Mouse (Mus musculus): ENCODE results near the gene Bcas3. TPM values are rescaled to one million over a fixed set of nuclear protein-coding genes. Genes with fewer than 3 reads are reported as not detected.
A peak's percentile ranks its signal among the peaks of the same experiment; 100 is the strongest.

Bcas3 gene
- polyA plus RNA-seq, 1 experiment from 2014 or later, result 31.5 TPM

- WGBS, result 9% methylated on average over 18 of the region's 18 CpGs
- DNase-seq (ENCODE audit: low spot score) (no peak), ATAC-seq (replicated peaks; ENCODE audit: low FRiP score, low read depth) (no peak)
- Histone ChIP-seq H3K4me2 (ENCODE audit: low read length) (peak overlapping the region; percentile 72), H3K36me3 (ENCODE audit: insufficient read depth, low read length) (peaks cover 31% of the 10 kb centered on the region; the same call in 1 of the 2 replicates), H3K9me3 (replicated peaks; ENCODE audit: low read length) (no peaks in the 10 kb centered on the region), H3K4me1 (replicated peaks; ENCODE audit: insufficient read depth, low read length) (peaks cover 4% of the 10 kb centered on the region; the same call in 1 of the 2 replicates), H3K27me3 (ENCODE audit: insufficient read depth, low read length) (no peaks in the 10 kb centered on the region), H3K9ac (ENCODE audit: low read depth, low read length) (peak overlapping the region; percentile 85), H3K27ac (peak overlapping the region; percentile 96), H3K4me3 (replicated peaks; ENCODE audit: low read depth, low read length) (peak overlapping the region; percentile 65)
- TF ChIP-seq CTCF (IDR thresholded peaks at IDR 0.05; ENCODE audit: low read depth), result no peak
Measured at GRCm38 (mm10) chr11:85837291-85837647, 484.3 kb downstream of the Bcas3 start.

DNA sequence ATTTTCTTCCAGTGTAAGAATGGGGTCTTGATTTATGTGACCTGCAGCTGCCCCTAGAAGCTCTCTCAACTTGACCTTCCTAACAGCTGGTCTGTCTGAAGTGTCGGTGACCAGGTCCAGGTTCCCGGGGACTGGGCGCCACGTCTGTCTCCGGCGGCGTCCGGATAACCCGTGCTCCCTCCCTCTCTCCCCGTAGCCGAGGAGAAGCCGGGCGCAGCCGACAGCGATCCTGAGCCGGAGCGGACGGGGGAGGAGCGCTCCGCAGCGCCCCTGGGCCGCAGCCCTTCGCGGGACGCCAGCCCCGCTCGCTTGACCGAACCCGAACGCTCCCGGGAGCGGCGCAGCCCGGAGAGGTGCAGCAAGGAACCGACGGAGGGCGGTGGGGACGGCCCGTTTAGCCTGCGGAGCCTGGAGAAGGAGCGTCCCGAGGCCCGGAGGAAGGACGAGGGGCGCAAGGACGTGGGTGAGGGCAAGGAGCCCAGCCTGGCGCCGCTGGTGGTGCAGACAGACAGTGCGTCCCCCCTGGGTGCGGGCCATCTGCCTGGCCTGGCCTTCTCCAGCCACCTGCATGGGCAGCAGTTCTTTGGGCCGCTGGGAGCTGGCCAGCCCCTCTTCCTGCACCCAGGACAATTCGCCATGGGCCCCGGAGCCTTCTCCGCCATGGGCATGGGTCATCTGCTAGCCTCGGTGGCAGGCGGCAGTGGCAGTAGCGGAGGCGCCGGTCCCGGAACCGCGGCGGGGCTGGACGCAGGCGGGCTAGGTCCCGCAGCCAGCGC, 484.9 kb downstream of the Bcas3 start:
- Histone ChIP-seq H3K27ac (peak overlapping the region; percentile 96), H3K9me3 (replicated peaks; ENCODE audit: low read length) (no peaks in the 10 kb centered on the region), H3K9ac (ENCODE audit: low read depth, low read length) (peak overlapping the region; percentile 85), H3K4me3 (replicated peaks; ENCODE audit: low read depth, low read length) (peak overlapping the region; percentile 65), H3K4me2 (ENCODE audit: low read length) (peak overlapping the region; percentile 72), H3K4me1 (replicated peaks; ENCODE audit: insufficient read depth, low read length) (peaks cover 4% of the 10 kb centered on the region; the same call in 1 of the 2 replicates), H3K27me3 (ENCODE audit: insufficient read depth, low read length) (no peaks in the 10 kb centered on the region), H3K36me3 (ENCODE audit: insufficient read depth, low read length) (peaks cover 31% of the 10 kb centered on the region; the same call in 1 of the 2 replicates)
- 5% methylated on average over 67 of the region's 67 CpGs for WGBS
- ATAC-seq (replicated peaks; ENCODE audit: low FRiP score, low read depth) (no peak), DNase-seq (ENCODE audit: low spot score) (peak; percentile 49)
- no peak for TF ChIP-seq CTCF (IDR thresholded peaks at IDR 0.05; ENCODE audit: low read depth)

GRCm38 (mm10) chr11:85838424-85839257, 485.7 kb downstream of the Bcas3 start:
- DNase-seq (ENCODE audit: low spot score), result peak; percentile 45
- peaks cover 31% of the 10 kb centered on the region; the same call in 1 of the 2 replicates for H3K36me3 ChIP-seq (ENCODE audit: insufficient read depth, low read length)
- H3K27ac ChIP-seq, result peak overlapping the region; percentile 96

DNA sequence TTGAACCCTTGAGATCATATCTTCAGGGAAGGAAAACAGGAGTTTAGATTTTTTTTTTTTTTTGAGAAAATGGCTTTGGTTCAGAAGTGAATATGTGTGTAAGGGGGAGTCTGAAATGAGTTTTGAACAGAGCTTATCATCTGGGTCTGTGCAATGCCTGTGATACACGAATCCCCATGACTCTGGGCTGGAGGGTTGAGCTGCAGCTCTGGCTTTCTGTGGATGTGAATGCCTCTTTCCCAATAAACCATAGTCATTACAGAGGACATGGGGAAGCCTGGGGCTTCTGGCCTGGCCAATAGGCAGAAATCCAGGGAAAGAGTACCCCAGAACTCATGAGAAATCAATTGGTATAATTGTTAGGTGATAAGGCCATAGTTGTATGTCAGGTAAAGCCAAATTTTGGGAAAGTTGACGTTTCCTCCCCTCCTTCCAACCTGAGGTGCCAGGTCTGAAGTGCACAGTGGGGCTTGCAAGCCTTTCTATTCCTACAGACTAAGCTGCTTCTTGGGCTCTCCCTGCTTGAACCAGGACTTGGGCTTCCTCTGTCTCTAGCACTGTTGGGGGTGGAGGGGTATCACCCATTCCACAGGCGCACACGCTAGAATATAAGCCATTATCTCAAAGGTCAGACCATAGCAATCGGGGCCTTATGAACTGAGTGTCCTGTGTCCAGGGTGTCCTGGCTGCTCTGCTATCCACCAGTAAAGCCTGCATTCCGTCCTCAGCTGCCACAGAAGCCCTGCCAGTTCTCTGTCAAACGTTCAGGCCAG, 486.5 kb downstream of the Bcas3 start:
- no peak for DNase-seq (ENCODE audit: low spot score)
- Histone ChIP-seq H3K27me3 (ENCODE audit: insufficient read depth, low read length) (no peaks in the 10 kb centered on the region), H3K9ac (ENCODE audit: low read depth, low read length) (peak overlapping the region; percentile 85), H3K9me3 (replicated peaks; ENCODE audit: low read length) (no peaks in the 10 kb centered on the region), H3K4me1 (replicated peaks; ENCODE audit: insufficient read depth, low read length) (peaks cover 12% of the 10 kb centered on the region; the same call in 1 of the 2 replicates), H3K4me3 (replicated peaks; ENCODE audit: low read depth, low read length) (peak overlapping the region; percentile 65), H3K36me3 (ENCODE audit: insufficient read depth, low read length) (peaks cover 31% of the 10 kb centered on the region; the same call in 1 of the 2 replicates), H3K27ac (peak overlapping the region; percentile 75), H3K4me2 (ENCODE audit: low read length) (peak overlapping the region; percentile 72)
- ATAC-seq (replicated peaks; ENCODE audit: low FRiP score, low read depth), result no peak
- 31% methylated on average over 7 of the region's 7 CpGs for whole genome bisulfite sequencing
- TF ChIP-seq CTCF (IDR thresholded peaks at IDR 0.05; ENCODE audit: low read depth), result no peak

More at GRCm38 (mm10) chr11:85838424-85839257, 485.7 kb downstream of the Bcas3 start:
- TF ChIP-seq CTCF (IDR thresholded peaks at IDR 0.05; ENCODE audit: low read depth), result no peak
- no peaks in the 10 kb centered on the region for H3K9me3 ChIP-seq (replicated peaks; ENCODE audit: low read length)
- H3K4me1 ChIP-seq (replicated peaks; ENCODE audit: insufficient read depth, low read length), result peaks cover 10% of the 10 kb centered on the region; the same call in 1 of the 2 replicates
- no peaks in the 10 kb centered on the region for H3K27me3 ChIP-seq (ENCODE audit: insufficient read depth, low read length)
- 21% methylated on average over 20 of the region's 20 CpGs for WGBS
- H3K4me2 ChIP-seq (ENCODE audit: low read length), result peak overlapping the region; percentile 72
- peak overlapping the region; percentile 65 for H3K4me3 ChIP-seq (replicated peaks; ENCODE audit: low read depth, low read length)
- ATAC-seq (replicated peaks; ENCODE audit: low FRiP score, low read depth), result no peak
- peak overlapping the region; percentile 85 for H3K9ac ChIP-seq (ENCODE audit: low read depth, low read length)

- H3K4me3 ChIP-seq (replicated peaks; ENCODE audit: low read depth, low read length), result peak overlapping the region; percentile 65
- H3K27me3 ChIP-seq (ENCODE audit: insufficient read depth, low read length), result no peaks in the 10 kb centered on the region
- ATAC-seq (replicated peaks; ENCODE audit: low FRiP score, low read depth), result no peak
- peaks cover 15% of the 10 kb centered on the region; the same call in 1 of the 2 replicates for H3K4me1 ChIP-seq (replicated peaks; ENCODE audit: insufficient read depth, low read length)
- H3K36me3 ChIP-seq (ENCODE audit: insufficient read depth, low read length), result peaks cover 31% of the 10 kb centered on the region; the same call in 1 of the 2 replicates
- 25% methylated on average over 27 of the region's 27 CpGs for WGBS
- peak overlapping the region; percentile 75 for H3K27ac ChIP-seq
- H3K4me2 ChIP-seq (ENCODE audit: low read length), result peak overlapping the region; percentile 72
- peak overlapping the region; percentile 85 for H3K9ac ChIP-seq (ENCODE audit: low read depth, low read length)
- TF ChIP-seq CTCF (IDR thresholded peaks at IDR 0.05; ENCODE audit: low read depth), result no peak
- no peaks in the 10 kb centered on the region for H3K9me3 ChIP-seq (replicated peaks; ENCODE audit: low read length)
- DNase-seq (ENCODE audit: low spot score), result no peak
Measured at GRCm38 (mm10) chr11:85840031-85840802, 487.2 kb downstream of the Bcas3 start.
